Mouse (Mus musculus) cortical plate, adult 2 months (tissue): ENCODE data around the gene 1190002N15Rik. TPM values are rescaled to one million over a fixed set of nuclear protein-coding genes. Genes with fewer than 3 reads are reported as not detected.

Source experiments
- H3K27ac ChIP-seq: fragments of 200-500 bp; 2 replicates; pipeline ENCODE4 v1.5.1; 2012; ENCODE audit warnings: low read length, control low read depth, inconsistent platforms; ENCODE audit not compliant: insufficient read depth
- H3K4me1 ChIP-seq: fragments of 200-500 bp; 2 replicates; pipeline ENCODE4 v1.6.1; 2011; ENCODE audit warnings: low read length; ENCODE audit not compliant: control insufficient read depth, insufficient read depth
- H3K4me3 ChIP-seq: fragments of 200-500 bp; 2 replicates; pipeline ENCODE4 v1.5.1; 2011; ENCODE audit warnings: mild to moderate bottlenecking, low read length, control low read depth; ENCODE audit not compliant: insufficient read depth
- CTCF ChIP-seq: fragments of 200-500 bp; IDR thresholded peaks from 2 replicates; pipeline ENCODE4 v1.5.1; 2011; ENCODE audit warnings: mild to moderate bottlenecking, control low read depth, low read length; ENCODE audit not compliant: insufficient read depth; ENCODE audit errors: extremely low read depth
- POLR2A ChIP-seq: fragments of 200-500 bp; IDR thresholded peaks from 2 replicates; pipeline ENCODE4 v1.6.1; 2011; ENCODE audit warnings: mild to moderate bottlenecking, low read length, control low read depth; ENCODE audit not compliant: insufficient read depth; ENCODE audit errors: extremely low read depth
- polyA plus RNA-seq: library from polyadenylated mRNA; depleted of rRNA; stranded (reverse); fragments of >200 nt; gene quantifications from 2 replicates; pipeline ENCODE4 v1.2.3, GENCODE M21; 2012

The 1190002N15Rik gene
- polyA plus RNA-seq, 1 experiment = 28.5 TPM

DNA sequence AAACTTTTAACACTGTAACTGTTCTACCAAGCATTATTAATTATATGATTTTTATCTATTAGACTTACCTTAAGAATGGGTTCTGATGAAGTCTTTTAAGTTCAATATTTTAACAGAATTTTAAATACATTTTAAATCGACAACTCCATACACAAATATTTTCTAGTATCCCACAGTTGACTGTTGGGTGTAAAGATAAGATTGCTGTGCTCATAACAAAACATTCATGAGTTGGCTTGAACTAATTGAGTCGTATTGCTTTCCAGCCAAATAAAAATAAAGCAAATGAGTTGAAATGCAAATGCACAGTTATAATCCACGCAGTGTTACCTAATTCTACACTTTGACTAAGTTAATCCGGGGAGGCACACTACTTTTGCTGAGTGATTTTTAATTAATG, 6.0 kb upstream of the 1190002N15Rik start:
- Histone ChIP-seq H3K4me1 (peaks cover 1% of the 10 kb centered on the region; the same call in 1 of the 2 replicates), H3K4me3 (no peak overlapping the region), H3K27ac (no peak overlapping the region)
- TF ChIP-seq CTCF = no peak
- TF ChIP-seq POLR2A = no peak

DNA sequence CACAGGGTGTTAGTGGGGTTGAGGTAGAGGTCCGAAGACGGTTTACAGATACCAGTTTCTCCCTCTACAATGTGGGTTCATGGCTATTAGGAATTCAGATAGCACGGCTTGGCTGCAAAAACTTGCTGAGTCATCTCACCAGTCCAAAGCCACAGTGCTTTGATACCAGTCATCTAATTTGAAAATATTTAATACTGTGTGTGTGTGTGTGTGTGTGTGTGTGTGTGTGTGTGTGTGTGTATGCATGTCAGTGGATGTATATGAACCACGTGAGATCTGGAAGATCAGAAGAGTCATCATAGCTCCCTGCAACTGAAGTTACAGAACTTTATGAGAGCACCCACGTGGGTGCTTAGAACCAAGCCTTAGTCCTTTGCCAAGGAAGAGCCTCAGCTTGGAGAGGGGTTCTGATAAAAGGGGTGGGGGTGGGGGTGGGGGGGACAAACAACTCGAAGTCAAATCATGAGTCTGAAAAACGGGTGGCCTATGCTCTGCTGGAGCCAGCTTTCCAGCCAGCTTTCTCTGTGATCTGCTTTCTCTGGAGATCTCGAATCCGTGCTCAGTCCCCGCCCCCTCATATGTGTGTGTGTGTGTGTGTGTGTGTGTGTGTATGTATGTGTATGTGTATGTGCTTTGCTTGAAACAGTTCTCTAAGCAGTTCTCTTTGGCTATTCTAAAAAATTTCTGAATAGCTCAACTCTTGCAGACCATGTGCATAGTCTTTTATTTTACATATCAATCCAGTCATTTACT, 2.6 kb upstream of the 1190002N15Rik start:
- Histone ChIP-seq H3K4me3 (no peak overlapping the region), H3K27ac (no peak overlapping the region), H3K4me1 (peaks cover 1% of the 10 kb centered on the region; the same call in 1 of the 2 replicates)
- TF ChIP-seq CTCF (no peak), POLR2A (no peak)

DNA sequence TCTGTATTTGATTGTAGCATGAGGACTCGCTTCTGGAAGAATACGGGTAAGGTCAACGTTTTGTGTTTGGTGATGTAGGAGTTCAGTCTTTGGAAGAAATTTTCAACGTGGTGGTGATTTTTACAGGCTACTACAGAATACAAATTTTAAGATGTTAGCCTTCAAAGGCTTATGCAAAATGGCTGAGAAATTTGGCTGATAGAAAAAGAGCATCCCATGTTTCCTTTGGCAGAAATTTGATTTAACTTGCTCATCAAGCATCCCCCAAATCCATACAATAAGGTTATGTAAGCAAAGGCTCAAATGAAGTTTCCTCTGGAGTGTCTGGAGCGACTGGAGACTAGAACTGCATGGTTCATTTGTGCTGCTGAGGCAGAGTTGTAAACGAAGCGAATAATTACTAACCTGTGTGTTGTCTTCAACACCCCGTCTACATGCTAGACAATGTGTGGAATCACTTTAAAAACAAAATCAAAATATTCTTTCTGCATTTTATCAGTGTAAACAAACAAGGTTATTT, 1.5 kb upstream of the 1190002N15Rik start:
- Histone ChIP-seq H3K4me3 (peak overlapping the region; percentile 81; the same call in 1 of the 2 replicates), H3K4me1 (peaks cover 1% of the 10 kb centered on the region; the same call in 1 of the 2 replicates), H3K27ac (no peak overlapping the region)
- TF ChIP-seq CTCF (no peak), POLR2A (no peak)

DNA sequence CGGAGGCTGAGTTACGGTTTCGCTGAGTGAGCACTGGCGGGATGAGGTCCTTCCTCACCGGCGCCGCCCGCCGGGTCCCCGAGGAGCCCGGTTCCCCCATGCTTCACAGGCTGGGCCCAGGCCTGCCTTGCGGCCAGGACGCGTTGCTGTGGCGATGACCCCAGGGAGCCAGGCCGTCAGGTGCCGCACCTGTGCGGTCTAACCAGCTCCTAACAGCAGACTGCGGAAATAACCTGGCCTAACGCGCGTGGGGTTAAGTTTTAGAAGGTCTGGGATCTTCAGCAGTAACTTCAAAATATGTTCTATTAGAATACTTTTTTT, 902 bp upstream of the 1190002N15Rik start:
- Histone ChIP-seq H3K4me1 (peaks cover 1% of the 10 kb centered on the region; the same call in 1 of the 2 replicates), H3K27ac (peak overlapping the region; percentile 24; the same call in 1 of the 2 replicates), H3K4me3 (peak overlapping the region; percentile 81)
- TF ChIP-seq CTCF (no peak), POLR2A (no peak)

DNA sequence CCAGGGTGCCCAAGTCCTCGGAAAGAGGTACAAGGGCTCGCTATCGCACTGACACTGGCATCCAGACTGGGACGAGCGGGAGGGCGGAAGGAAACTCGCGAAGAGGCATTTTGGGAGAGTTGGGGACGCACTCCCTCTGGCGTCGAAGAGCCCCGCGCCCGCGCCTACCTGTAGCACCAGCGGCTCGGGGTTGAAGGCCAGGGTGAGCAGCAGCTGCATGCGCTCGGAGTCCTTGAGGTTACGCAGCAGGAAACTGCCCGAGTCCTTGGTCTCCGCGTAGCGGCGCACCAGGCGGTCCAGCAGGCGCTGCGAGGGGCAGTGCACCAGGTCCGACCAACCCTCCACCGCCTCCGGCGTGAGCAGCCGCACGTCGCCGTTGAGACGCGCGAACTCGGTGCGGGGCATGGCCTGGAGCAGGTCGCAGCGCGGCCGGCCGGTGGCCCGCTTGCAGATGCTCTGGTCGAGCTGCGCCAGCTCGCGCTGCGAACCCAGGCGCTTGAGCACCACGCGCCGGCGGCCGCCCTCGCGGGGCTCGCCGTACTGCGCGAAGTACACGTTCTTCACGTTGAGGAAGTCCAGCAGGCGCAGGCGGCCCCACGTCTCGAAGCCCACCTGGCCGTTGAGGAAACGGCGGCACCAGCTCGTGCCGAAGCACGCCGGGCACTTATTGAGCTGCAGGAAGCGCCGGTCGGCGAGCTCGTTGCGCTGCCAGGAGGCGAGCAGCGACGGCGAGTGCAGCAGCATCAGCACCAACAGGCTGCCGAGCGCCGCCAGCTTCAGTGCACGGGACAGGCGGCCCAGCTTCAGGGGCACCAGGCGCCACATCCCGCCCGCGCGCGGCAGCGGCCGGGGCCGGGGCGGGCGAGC, 597 bp downstream of the 1190002N15Rik start:
- TF ChIP-seq CTCF = peak; percentile 13; the same call in 1 of the 2 replicates
- no peak for TF ChIP-seq POLR2A
- peak overlapping the region; percentile 97 for H3K27ac ChIP-seq

DNA sequence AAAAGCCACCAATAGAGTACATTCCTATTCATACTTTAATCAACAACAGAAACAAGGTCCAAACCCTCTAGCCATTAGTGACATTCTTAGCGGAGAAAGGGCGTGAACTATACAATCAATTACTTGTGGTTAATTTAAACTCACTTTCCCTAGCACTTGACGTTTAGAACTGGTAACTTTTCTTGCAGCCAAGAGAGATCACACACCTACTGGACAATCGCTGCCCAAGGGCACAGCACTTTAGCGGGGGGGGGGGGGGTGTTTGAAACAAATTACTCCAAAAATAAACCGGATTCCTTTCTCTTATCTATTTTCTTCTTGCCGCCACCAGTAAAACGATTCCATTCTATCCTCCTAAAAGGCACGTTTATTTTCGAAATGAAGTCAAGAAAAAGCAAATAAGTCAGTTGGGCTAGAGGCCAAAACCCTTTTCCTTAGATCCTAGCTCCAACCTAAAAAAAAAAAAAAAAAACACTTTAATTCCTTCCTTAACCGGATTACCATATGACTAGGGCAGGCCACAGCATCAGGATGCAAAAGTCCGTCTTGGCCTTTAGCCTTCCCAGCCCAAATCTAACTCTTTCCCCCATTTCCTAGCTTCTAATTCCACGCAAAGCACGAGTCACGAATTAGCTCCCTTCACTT, 1.5 kb downstream of the 1190002N15Rik start:
- no peak for TF ChIP-seq POLR2A
- TF ChIP-seq CTCF = no peak
- Histone ChIP-seq H3K4me1 (peaks cover 1% of the 10 kb centered on the region; the same call in 1 of the 2 replicates), H3K27ac (no peak overlapping the region), H3K4me3 (peak overlapping the region; percentile 81)

More for the DNA sequence above, 597 bp downstream of the 1190002N15Rik start:
- H3K4me1 ChIP-seq = peaks cover 1% of the 10 kb centered on the region; the same call in 1 of the 2 replicates
- peak overlapping the region; percentile 81 for H3K4me3 ChIP-seq

DNA sequence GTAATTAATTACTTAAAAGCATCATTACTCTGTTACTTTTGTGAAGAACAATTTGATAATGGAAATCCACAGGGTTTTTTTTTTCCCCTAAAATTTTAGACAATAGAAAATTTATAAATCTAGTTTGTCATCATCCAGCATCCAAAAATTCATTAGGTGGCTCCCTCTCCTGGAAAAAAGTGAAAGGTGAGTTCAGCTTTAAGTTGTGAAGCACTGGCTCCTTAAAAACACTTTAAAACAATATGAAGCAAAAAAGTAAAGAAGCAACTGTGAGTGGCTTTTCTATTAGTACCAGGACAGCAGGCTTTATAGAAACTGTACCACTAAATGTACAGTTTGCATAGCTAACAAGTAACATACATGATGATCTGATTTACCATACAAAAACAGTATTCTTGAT, 3.1 kb downstream of the 1190002N15Rik start:
- TF ChIP-seq CTCF = no peak
- no peak for TF ChIP-seq POLR2A
- peak overlapping the region; percentile 39; the same call in 1 of the 2 replicates for H3K4me3 ChIP-seq
- H3K27ac ChIP-seq = no peak overlapping the region
- peaks cover 1% of the 10 kb centered on the region; the same call in 1 of the 2 replicates for H3K4me1 ChIP-seq

DNA sequence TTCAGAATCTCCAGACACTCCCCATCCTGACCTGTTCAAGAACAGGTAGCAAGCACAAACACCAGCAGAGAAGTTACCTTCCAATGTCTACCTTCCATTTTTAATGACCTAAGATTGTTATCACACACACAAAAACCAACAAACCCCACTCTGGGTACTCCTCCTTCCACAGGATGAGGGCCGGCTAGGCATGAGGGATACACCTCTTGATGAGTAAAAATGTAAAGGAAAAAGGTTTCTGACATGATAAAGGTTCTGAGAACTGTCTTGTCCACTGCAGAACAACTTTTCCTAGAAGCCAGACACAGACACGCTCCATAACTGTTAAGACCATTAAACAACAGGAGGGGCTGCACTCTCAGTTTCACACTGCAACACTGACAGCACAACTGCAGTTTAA, 3.7 kb downstream of the 1190002N15Rik start:
- peak overlapping the region; percentile 39 for H3K4me3 ChIP-seq
- TF ChIP-seq POLR2A (no peak), CTCF (no peak)
- no peak overlapping the region for H3K27ac ChIP-seq
- H3K4me1 ChIP-seq = no peaks in the 10 kb centered on the region

DNA sequence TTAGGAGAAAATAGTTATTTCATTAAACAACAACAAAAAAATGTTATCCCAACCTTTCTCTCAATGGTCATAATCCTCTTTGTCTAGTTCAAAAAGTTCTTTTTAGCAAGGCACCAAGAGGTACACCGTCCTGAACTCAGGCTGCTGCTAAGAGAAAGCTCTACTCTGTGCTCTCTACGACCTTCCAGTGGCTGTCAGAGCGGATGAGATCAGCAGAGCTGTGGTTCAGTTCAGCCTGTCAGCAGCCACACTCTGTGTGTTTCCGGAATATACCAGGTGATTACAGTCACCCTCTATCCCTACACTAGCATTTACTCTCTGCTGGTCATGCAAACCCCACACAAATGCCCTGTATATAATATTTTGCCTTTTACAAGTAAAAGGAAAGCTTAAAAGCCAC, 4.2 kb downstream of the 1190002N15Rik start:
- Histone ChIP-seq H3K27ac (no peak overlapping the region), H3K4me1 (no peaks in the 10 kb centered on the region), H3K4me3 (peak overlapping the region; percentile 28; the same call in 1 of the 2 replicates)
- no peak for TF ChIP-seq CTCF
